Mouse (Mus musculus) hindbrain, embryonic 15.5 days (tissue): ENCODE measurements at regions not wholly inside any gene's neighbourhood (a gene's known extent, or its start where the extent isn't known, plus 50 kb on each side); places are given as distances from the start of the nearest gene placed in this dataset.
A peak's percentile ranks its signal among the peaks of the same experiment; 100 is the strongest.

Experiments
- ATAC-seq: fragments of 200-750 bp; cut with Nextera tagmentation; 2 replicates; pipeline ENCODE4 v1.8.0; 2017; ENCODE audit warnings: low read depth, moderate number of reproducible peaks, moderate TSS enrichment; ENCODE audit not compliant: low FRiP score
- H3K27ac ChIP-seq: fragments of 300-500 bp; sonication (generic); replicated peaks from 2 replicates; pipeline ENCODE4 v1.5.1; 2015; ENCODE audit warnings: mild to moderate bottlenecking, inconsistent platforms
- H3K27me3 ChIP-seq: fragments of 300-500 bp; sonication (generic); 2 replicates; pipeline ENCODE4 v1.6.1; 2015; ENCODE audit warnings: control low read depth, inconsistent platforms
- H3K36me3 ChIP-seq: fragments of 300-500 bp; sonication (generic); 2 replicates; pipeline ENCODE4 v1.6.1; 2015; ENCODE audit warnings: control low read depth, inconsistent platforms
- H3K4me1 ChIP-seq: fragments of 300-500 bp; sonication (generic); replicated peaks from 2 replicates; pipeline ENCODE4 v1.6.1; 2015; ENCODE audit warnings: control low read depth, inconsistent platforms
- H3K4me2 ChIP-seq: fragments of 300-500 bp; sonication (generic); 2 replicates; pipeline ENCODE4 v1.6.1; 2015; ENCODE audit warnings: moderate library complexity, mild to moderate bottlenecking, inconsistent platforms
- H3K4me3 ChIP-seq: fragments of 300-500 bp; sonication (generic); 2 replicates; pipeline ENCODE4 v1.5.1; 2015; ENCODE audit warnings: mild to moderate bottlenecking, inconsistent platforms
- H3K9ac ChIP-seq: fragments of 300-500 bp; sonication (generic); 2 replicates; pipeline ENCODE4 v1.6.1; 2015; ENCODE audit warnings: inconsistent platforms
- H3K9me3 ChIP-seq: fragments of 300-500 bp; sonication (generic); 2 replicates; pipeline ENCODE4 v1.6.1; 2016; ENCODE audit warnings: control low read depth, inconsistent platforms
- WGBS: fragments of 180-500 bp; shearing (Covaris S2); methylation state at CpG from one replicate; pipeline ENCODE4 v1.1.7; 2015; 5-methylcytosine and 5-hydroxymethylcytosine counted together

- H3K4me1 ChIP-seq, result no peaks in the 10 kb centered on the region
- no peak overlapping the region for H3K9ac ChIP-seq
- no peaks in the 10 kb centered on the region for H3K27me3 ChIP-seq
- no peak overlapping the region for H3K4me3 ChIP-seq
- no peaks in the 10 kb centered on the region for H3K36me3 ChIP-seq
- ATAC-seq, result peak; percentile 49; the same call in 1 of the 2 replicates
- H3K9me3 ChIP-seq, result 0 out of 2 replicates have a peak, but pooled peaks cover 3% of the 10 kb centered on the region
- no peak overlapping the region for H3K27ac ChIP-seq
- WGBS, result 86% methylated on average over 4 of the region's 4 CpGs
- H3K4me2 ChIP-seq, result no peak overlapping the region
Observed at GRCm38 (mm10) chr11:11012660-11013455, 101.2 kb upstream of the Vwc2 start.

DNA sequence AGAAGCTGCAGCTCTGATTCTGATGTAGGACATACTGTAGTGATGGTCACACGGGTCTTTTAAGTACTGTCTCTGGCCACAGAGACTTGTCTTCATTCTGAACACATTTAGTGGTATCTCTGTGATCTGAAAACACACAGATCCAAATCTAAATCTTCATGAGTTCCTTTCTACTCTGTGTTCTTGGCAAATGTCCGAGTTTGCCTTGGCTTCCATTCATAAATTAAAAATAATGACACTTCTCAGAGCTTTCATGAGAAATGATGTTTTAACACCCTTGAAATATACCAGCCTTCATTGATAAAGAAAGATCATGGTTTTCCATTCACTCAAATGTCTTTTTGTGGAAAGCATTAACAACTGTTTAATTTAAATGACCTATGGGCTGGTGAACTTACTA is 100.4 kb upstream of the Vwc2 start:
- 75% methylated on average over 2 of the region's 2 CpGs for WGBS
- Histone ChIP-seq H3K27me3 (no peaks in the 10 kb centered on the region), H3K4me3 (no peak overlapping the region), H3K9me3 (no peaks in the 10 kb centered on the region), H3K4me1 (no peaks in the 10 kb centered on the region), H3K9ac (no peak overlapping the region), H3K4me2 (no peak overlapping the region), H3K36me3 (no peaks in the 10 kb centered on the region), H3K27ac (no peak overlapping the region)
- no peak for ATAC-seq

DNA sequence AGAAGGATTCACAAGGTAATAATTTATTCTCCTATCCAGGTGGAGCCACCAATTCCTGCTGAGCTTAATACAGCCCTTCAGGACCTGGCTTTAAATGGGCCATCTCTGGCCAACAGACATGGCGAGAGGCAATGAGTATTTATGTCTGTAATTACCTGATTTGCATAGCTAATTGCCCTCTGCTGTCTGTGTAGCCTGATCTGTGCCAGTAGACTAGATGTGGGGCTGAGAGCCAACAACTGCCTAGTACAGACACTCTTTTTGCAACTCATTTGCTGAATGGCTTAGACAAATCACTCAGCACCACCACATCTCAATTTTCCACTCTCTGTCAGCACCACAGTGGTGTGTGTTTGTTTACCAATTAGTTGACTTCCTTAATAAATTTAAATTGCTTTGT is 99.9 kb upstream of the Vwc2 start:
- H3K4me3 ChIP-seq, result no peak overlapping the region
- H3K4me2 ChIP-seq, result no peak overlapping the region
- H3K36me3 ChIP-seq, result no peaks in the 10 kb centered on the region
- H3K27me3 ChIP-seq, result no peaks in the 10 kb centered on the region
- no peaks in the 10 kb centered on the region for H3K9me3 ChIP-seq
- 33% methylated on average over 1 of the region's 1 CpGs for WGBS
- peak; percentile 94 for ATAC-seq
- no peak overlapping the region for H3K27ac ChIP-seq
- H3K9ac ChIP-seq, result no peak overlapping the region
- H3K4me1 ChIP-seq, result no peaks in the 10 kb centered on the region

DNA sequence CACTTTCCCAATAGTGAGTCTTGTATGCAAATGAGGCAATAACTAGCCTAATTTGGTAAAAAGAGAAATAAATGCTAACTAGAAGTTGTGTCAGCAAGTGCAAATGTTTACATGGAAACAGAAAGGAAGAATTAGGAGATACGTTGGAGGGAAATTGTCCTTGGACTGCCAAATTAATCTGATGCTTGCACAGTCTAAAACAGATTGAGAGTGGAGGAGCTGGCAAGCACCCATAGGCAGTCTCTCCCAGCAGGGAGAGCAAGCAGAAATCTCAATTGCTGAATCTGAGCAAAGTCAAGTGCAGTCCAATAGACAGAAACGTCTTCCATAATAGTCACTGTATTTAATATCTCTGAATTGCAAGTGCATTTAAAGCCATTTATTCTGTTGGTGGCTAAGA is 99.5 kb upstream of the Vwc2 start:
- peak; percentile 75 for ATAC-seq

DNA sequence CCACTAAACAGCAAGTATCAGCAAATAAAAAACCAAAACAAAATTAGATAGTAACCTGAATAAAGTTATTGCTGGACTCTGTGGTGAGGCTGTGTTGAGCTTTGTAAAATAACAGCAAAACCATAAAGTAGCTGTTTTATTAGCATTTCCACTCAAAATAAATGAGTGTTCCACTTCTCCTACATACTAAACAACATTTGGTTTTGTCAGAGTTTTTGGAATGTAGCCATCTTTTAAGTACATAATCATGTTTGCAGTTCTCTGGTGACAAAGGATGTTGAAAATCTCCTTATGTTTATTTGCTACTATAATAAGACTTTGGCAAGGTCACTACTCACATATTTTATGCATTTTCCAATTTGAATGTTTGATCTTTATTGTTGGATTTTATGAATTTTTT is 85.2 kb upstream of the Vwc2 start:
- no peaks in the 10 kb centered on the region for H3K9me3 ChIP-seq
- no peak overlapping the region for H3K9ac ChIP-seq
- H3K4me2 ChIP-seq, result no peak overlapping the region
- no peaks in the 10 kb centered on the region for H3K27me3 ChIP-seq
- H3K4me3 ChIP-seq, result no peak overlapping the region
- ATAC-seq, result no peak
- H3K4me1 ChIP-seq, result no peaks in the 10 kb centered on the region
- no peaks in the 10 kb centered on the region for H3K36me3 ChIP-seq
- no peak overlapping the region for H3K27ac ChIP-seq

More for the DNA sequence above, 99.5 kb upstream of the Vwc2 start:
- no peak overlapping the region for H3K27ac ChIP-seq
- H3K4me2 ChIP-seq, result no peak overlapping the region
- no peaks in the 10 kb centered on the region for H3K9me3 ChIP-seq
- H3K27me3 ChIP-seq, result no peaks in the 10 kb centered on the region
- no peaks in the 10 kb centered on the region for H3K36me3 ChIP-seq
- no peak overlapping the region for H3K4me3 ChIP-seq
- WGBS, result 49% methylated on average over 2 of the region's 2 CpGs
- H3K9ac ChIP-seq, result no peak overlapping the region
- H3K4me1 ChIP-seq, result no peaks in the 10 kb centered on the region
